Mouse (Mus musculus) adrenal gland, adult 8-10 months (tissue): Measurements from ENCODE around the gene Taf1c. TPM values are rescaled to one million over a fixed set of nuclear protein-coding genes. Genes with fewer than 3 reads are reported as not detected.
A peak's percentile ranks its signal among the peaks of the same experiment; 100 is the strongest.

Source experiments
- DNase-seq: peaks from one replicate; pipeline ENCODE4 v3.0.0; 2022
- total RNA-seq, 4 experiments: library from RNA; stranded (reverse); gene quantifications; 2 replicates each; pipeline ENCODE4 v1.2.4; 2022

Taf1c gene
- total RNA-seq, 4 experiments from 2014 or later: 13.1 to 16.3 (median 15.3) TPM

- no peak for DNase-seq
Measured at GRCm38 (mm10) chr8:119623061-119623460, 18.0 kb upstream of the Taf1c start.

GRCm38 (mm10) chr8:119622555-119622954 lies 17.5 kb upstream of the Taf1c start:
- DNase-seq: no peak

GRCm38 (mm10) chr8:119620848-119621465 lies 15.9 kb upstream of the Taf1c start:
- DNase-seq: no peak

GRCm38 (mm10) chr8:119620116-119620840 lies 15.3 kb upstream of the Taf1c start:
- no peak for DNase-seq

GRCm38 (mm10) chr8:119618887-119619286 lies 13.9 kb upstream of the Taf1c start:
- no peak for DNase-seq

GRCm38 (mm10) chr8:119617586-119617985 lies 12.6 kb upstream of the Taf1c start:
- DNase-seq: no peak

GRCm38 (mm10) chr8:119616811-119617210 lies 11.8 kb upstream of the Taf1c start:
- no peak for DNase-seq

- no peak for DNase-seq
Measured at GRCm38 (mm10) chr8:119616358-119616757, 11.3 kb upstream of the Taf1c start.

- no peak for DNase-seq
Measured at GRCm38 (mm10) chr8:119615096-119615495, 10.1 kb upstream of the Taf1c start.

GRCm38 (mm10) chr8:119612471-119612870 lies 7.4 kb upstream of the Taf1c start, which contains the start of gene Adad2:
Gene Adad2, plus strand, starts transcription at chr8:119612747.
- no peak for DNase-seq

GRCm38 (mm10) chr8:119606224-119606623 lies 1.2 kb upstream of the Taf1c start:
- no peak for DNase-seq

- no peak for DNase-seq
Measured at GRCm38 (mm10) chr8:119604398-119604803, 621 bp downstream of the Taf1c start.

GRCm38 (mm10) chr8:119603771-119604170 lies 1.3 kb downstream of the Taf1c start:
- no peak for DNase-seq

GRCm38 (mm10) chr8:119591456-119591855 lies 13.6 kb downstream of the Taf1c start:
- DNase-seq: no peak

GRCm38 (mm10) chr8:119590348-119590747 lies 14.7 kb downstream of the Taf1c start:
- DNase-seq: no peak

GRCm38 (mm10) chr8:119588844-119589243 lies 16.2 kb downstream of the Taf1c start:
- no peak for DNase-seq

GRCm38 (mm10) chr8:119588321-119588720 lies 16.7 kb downstream of the Taf1c start:
- DNase-seq: no peak

GRCm38 (mm10) chr8:119585901-119586300 lies 19.1 kb downstream of the Taf1c start:
- DNase-seq: no peak

- DNase-seq: no peak
Measured at GRCm38 (mm10) chr8:119580441-119581161, 24.4 kb downstream of the Taf1c start.

GRCm38 (mm10) chr8:119579096-119579495 lies 25.9 kb downstream of the Taf1c start:
- DNase-seq: no peak

- DNase-seq: no peak
Measured at GRCm38 (mm10) chr8:119575366-119575726, 29.7 kb downstream of the Taf1c start.

- peak; percentile 94 for DNase-seq
Measured at GRCm38 (mm10) chr8:119574437-119575365, 30.3 kb downstream of the Taf1c start, which contains the start of the genes Hsdl1 and Dnaaf1. Gene Hsdl1, minus strand, starts transcription at chr8:119575183. Gene Dnaaf1, plus strand, starts transcription at chr8:119575235.
